Mouse (Mus musculus) heart, adult 18-20 months (tissue): ENCODE measurements at regions not wholly inside any gene's neighbourhood (a gene's known extent, or its start where the extent isn't known, plus 50 kb on each side); places are given as distances from the start of the nearest gene placed in this dataset.

Experiments
- DNase-seq, 2 experiments: peaks; one replicate each; pipeline ENCODE4 v3.0.0; 2021 to 2022; ENCODE audit warnings: mixed read lengths in 1 of 2

- DNase-seq, result no peak
Observed at GRCm38 (mm10) chrX:10984894-10985293, 270.1 kb downstream of the Mid1ip1 start.

GRCm38 (mm10) chrX:10991871-10992210 is 277.0 kb downstream of the Mid1ip1 start:
- DNase-seq, result no peak

- peak; percentile 2 to 27 for DNase-seq
Observed at GRCm38 (mm10) chrX:10992211-10993004, 277.6 kb downstream of the Mid1ip1 start.

- DNase-seq, result peak; percentile 6 to 9
Observed at GRCm38 (mm10) chrX:10993005-10993377, 278.2 kb downstream of the Mid1ip1 start.

GRCm38 (mm10) chrX:10994910-10995309 is 280.1 kb downstream of the Mid1ip1 start:
- DNase-seq, result no peak

GRCm38 (mm10) chrX:11001180-11001579 is 286.4 kb downstream of the Mid1ip1 start:
- no peak for DNase-seq

- no peak for DNase-seq
Observed at GRCm38 (mm10) chrX:11039278-11039677, 259.8 kb upstream of the H2al1a start.

GRCm38 (mm10) chrX:11046769-11047168 is 252.3 kb upstream of the H2al1a start:
- DNase-seq, result no peak

- no peak for DNase-seq
Observed at GRCm38 (mm10) chrX:11082171-11082570, 216.9 kb upstream of the H2al1a start.

- DNase-seq, result no peak
Observed at GRCm38 (mm10) chrX:11082845-11083244, 216.2 kb upstream of the H2al1a start.

- DNase-seq, result no peak
Observed at GRCm38 (mm10) chrX:11086257-11087072, 212.6 kb upstream of the H2al1a start.

- peak; percentile 19 to 30 for DNase-seq
Observed at GRCm38 (mm10) chrX:11087913-11088312, 211.1 kb upstream of the H2al1a start.

- no peak for DNase-seq
Observed at GRCm38 (mm10) chrX:11088506-11088905, 210.6 kb upstream of the H2al1a start.

GRCm38 (mm10) chrX:11090432-11090831 is 208.6 kb upstream of the H2al1a start:
- peak; percentile 27 to 34 for DNase-seq

GRCm38 (mm10) chrX:11097581-11098254 is 201.3 kb upstream of the H2al1a start:
- no peak for DNase-seq

GRCm38 (mm10) chrX:11098366-11098765 is 200.7 kb upstream of the H2al1a start:
- DNase-seq, result no peak

GRCm38 (mm10) chrX:11099146-11100087 is 199.6 kb upstream of the H2al1a start:
- DNase-seq, result no peak

- DNase-seq, result peak in 1 of 2 experiments; percentile 13
Observed at GRCm38 (mm10) chrX:11100935-11101334, 198.1 kb upstream of the H2al1a start.

GRCm38 (mm10) chrX:11131253-11131652 is 167.8 kb upstream of the H2al1a start:
- no peak for DNase-seq

GRCm38 (mm10) chrX:11139971-11140421 is 159.1 kb upstream of the H2al1a start:
- peak; percentile 62 to 65 for DNase-seq

GRCm38 (mm10) chrX:11141294-11141693 is 157.8 kb upstream of the H2al1a start:
- DNase-seq, result peak in 1 of 2 experiments; percentile 7

GRCm38 (mm10) chrX:11158416-11158815 is 140.6 kb upstream of the H2al1a start:
- DNase-seq, result no peak
